Mouse (Mus musculus) bone marrow macrophage, adult 2 months (primary cell): Measurements from ENCODE around the gene Babam2. TPM values are rescaled to one million over a fixed set of nuclear protein-coding genes. Genes with fewer than 3 reads are reported as not detected.

ENCODE experiments used
- H3K27ac ChIP-seq: 2 replicates; pipeline ENCODE4 v1.5.1; 2012; ENCODE audit warnings: low read depth, low read length; ENCODE audit not compliant: insufficient read depth
- H3K4me1 ChIP-seq: 2 replicates; pipeline ENCODE4 v1.6.1; 2012; ENCODE audit warnings: low read length; ENCODE audit not compliant: control insufficient read depth, insufficient read depth
- H3K4me3 ChIP-seq: 2 replicates; pipeline ENCODE4 v1.5.1; 2012; ENCODE audit warnings: mild to moderate bottlenecking, low read length, moderate library complexity; ENCODE audit not compliant: insufficient read depth
- CTCF ChIP-seq: IDR thresholded peaks from 2 replicates; pipeline ENCODE4 v1.5.1; 2012; ENCODE audit warnings: low read depth, mild to moderate bottlenecking, low read length, moderate library complexity
- POLR2A ChIP-seq: IDR thresholded peaks from 2 replicates; pipeline ENCODE4 v1.6.1; 2012; ENCODE audit warnings: mild to moderate bottlenecking, low read depth, low read length, borderline replicate concordance
- polyA plus RNA-seq: library from polyadenylated mRNA; stranded (reverse); fragments of >200 nt; gene quantifications from 2 replicates; pipeline ENCODE4 v1.2.4, GENCODE M21; 2012; ENCODE audit not compliant: missing spikeins, insufficient read depth, insufficient read length

Babam2 gene
- polyA plus RNA-seq, 1 experiment, result 69.4 TPM

- Histone ChIP-seq H3K4me1 (peaks cover 14% of the 10 kb centered on the region), H3K4me3 (no peak overlapping the region)
Observed at GRCm38 (mm10) chr5:32127226-32127625, 429.7 kb downstream of the Babam2 start.

DNA sequence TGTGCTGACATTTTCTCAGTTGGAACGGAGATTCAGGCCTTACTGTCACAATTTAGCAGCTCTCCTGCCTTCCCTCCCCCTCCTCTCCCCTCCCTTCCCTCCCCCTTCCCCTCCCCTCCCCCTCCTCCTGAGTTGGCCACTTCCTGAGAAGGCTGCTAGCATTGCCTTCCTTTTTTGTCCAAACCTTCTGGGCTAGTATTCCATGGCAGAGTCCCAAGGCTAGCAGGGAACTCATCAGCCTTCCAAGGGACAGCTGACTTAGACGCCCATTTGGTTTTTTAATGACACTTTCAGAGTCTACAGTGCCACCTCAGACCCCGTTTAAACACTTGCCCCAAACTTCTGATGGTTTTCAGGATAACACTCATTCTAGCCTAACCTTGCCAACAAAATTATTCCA lies 430.4 kb downstream of the Babam2 start:
- Histone ChIP-seq H3K4me1 (peaks cover 9% of the 10 kb centered on the region), H3K27ac (no peak overlapping the region), H3K4me3 (no peak overlapping the region)
- TF ChIP-seq POLR2A (no peak), CTCF (no peak)

More at GRCm38 (mm10) chr5:32127226-32127625, 429.7 kb downstream of the Babam2 start:
- no peak for TF ChIP-seq CTCF
- no peak for TF ChIP-seq POLR2A
- no peak overlapping the region for H3K27ac ChIP-seq

- no peak for TF ChIP-seq POLR2A
- no peak for TF ChIP-seq CTCF
- Histone ChIP-seq H3K27ac (no peak overlapping the region), H3K4me3 (peak overlapping the region; percentile 62), H3K4me1 (peaks cover 12% of the 10 kb centered on the region)
Observed at GRCm38 (mm10) chr5:32132971-32133501, 435.6 kb downstream of the Babam2 start.

DNA sequence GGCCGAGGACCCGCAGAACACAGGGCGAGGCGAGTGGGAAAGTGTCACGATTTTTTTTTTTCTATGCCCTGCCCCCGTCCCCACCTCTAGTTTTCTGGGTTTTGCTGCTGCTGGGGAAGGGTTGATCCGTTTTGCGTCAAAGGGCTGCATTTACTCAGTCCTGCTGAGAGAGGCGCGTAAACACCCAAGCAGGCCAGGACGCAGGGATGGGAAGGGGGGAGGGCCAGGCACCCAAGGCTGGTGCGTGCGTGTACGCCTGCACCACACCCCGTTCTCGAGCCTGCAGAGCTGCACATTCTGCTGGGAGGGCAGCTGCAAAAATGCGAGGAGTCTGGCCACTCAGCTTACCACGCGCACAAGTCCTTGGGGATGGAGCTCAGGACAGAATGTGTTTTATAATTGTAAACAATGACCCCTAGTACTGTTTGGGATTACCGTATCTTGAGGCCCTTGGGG lies 436.1 kb downstream of the Babam2 start:
- Histone ChIP-seq H3K27ac (no peak overlapping the region), H3K4me1 (peaks cover 16% of the 10 kb centered on the region), H3K4me3 (peak overlapping the region; percentile 62)
- TF ChIP-seq POLR2A (no peak), CTCF (no peak)

GRCm38 (mm10) chr5:32134051-32134732 lies 436.7 kb downstream of the Babam2 start:
- H3K4me1 ChIP-seq, result peaks cover 20% of the 10 kb centered on the region
- H3K4me3 ChIP-seq, result peak overlapping the region; percentile 62
- H3K27ac ChIP-seq, result no peak overlapping the region
- no peak for TF ChIP-seq POLR2A
- TF ChIP-seq CTCF, result no peak

Other genes starting within 250 kb of the Babam2 start
- gene Zfp512, start 245.3 kb upstream of the Babam2 start, polyA plus RNA-seq, result 24.8 and 34.2 TPM in 2 replicates
- not detected in 2 replicates for gene 4930548H24Rik, start 211.9 kb upstream of the Babam2 start, polyA plus RNA-seq
- 13.8 and 17.3 TPM in 2 replicates for gene Gpn1, start 202.9 kb upstream of the Babam2 start, polyA plus RNA-seq
- 37.2 and 44.5 TPM in 2 replicates for gene Slc4a1ap, start 170.7 kb upstream of the Babam2 start, polyA plus RNA-seq
- gene Supt7l, start 169.9 kb upstream of the Babam2 start, polyA plus RNA-seq, result 16.2 and 17.9 TPM in 2 replicates
- 131 and 193 TPM in 2 replicates for gene Mrpl33, start 100.7 kb upstream of the Babam2 start, polyA plus RNA-seq
- 12.3 and 12.4 TPM in 2 replicates for gene Rbks, start 57 bp upstream of the Babam2 start, polyA plus RNA-seq